Mouse (Mus musculus): ENCODE data around the gene Stk10.

Stk10 gene

DNA sequence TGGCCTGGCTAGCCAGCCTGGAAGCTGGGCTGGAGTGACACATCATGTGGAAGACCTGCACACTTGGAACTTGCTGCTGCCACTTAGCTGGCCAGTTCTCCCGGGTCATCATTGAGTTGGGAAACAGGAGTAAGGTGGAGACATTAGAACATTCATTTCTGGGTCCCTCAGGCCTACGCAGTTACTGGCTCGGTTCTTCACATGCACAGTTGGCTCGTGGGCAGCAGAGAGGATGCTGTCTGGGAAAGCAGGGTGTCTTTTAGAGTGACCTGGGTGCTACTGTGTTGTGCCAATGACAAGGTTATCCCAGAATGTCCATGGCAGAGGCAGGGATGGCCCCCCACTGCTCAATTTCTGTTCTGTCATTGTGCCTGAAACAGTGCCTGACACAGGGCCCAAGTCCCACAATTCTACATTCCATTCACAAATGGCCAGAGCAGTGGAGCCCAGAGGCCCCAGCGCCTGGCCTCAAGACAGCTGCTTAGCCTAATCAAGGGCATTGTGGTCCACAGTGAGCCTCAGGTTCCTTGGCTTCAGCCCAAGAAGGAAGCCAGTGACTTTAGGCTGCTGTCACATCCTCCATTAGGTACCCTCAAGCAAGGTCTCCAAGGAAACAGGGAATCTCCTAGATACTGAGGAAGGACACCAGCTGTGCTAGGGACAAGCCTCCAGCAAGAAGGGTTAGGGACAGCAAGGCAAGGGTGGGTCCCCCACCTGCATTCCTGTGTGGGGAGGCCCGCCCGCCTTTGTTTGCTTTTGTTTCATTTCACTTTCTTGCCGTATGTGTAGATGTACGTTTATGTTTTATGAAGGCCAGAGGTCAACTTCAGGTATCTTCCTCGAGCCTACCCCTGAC is 34.1 kb downstream of the Stk10 start:
- peak; percentile 68 for DNase-seq (ENCODE audit: low read depth, low spot score)

GRCm38 (mm10) chr11:32568060-32568459 is 35.0 kb downstream of the Stk10 start:
- no peak for DNase-seq (ENCODE audit: low read depth, low spot score)

- DNase-seq (ENCODE audit: low read depth, low spot score), result no peak
Measured at GRCm38 (mm10) chr11:32568637-32569293, 35.7 kb downstream of the Stk10 start.

GRCm38 (mm10) chr11:32571103-32571502 is 38.0 kb downstream of the Stk10 start:
- DNase-seq (ENCODE audit: low read depth, low spot score), result no peak

- no peak for DNase-seq (ENCODE audit: low read depth, low spot score)
Measured at GRCm38 (mm10) chr11:32573669-32574068, 40.6 kb downstream of the Stk10 start.

GRCm38 (mm10) chr11:32575964-32576759 is 43.1 kb downstream of the Stk10 start:
- DNase-seq (ENCODE audit: low read depth, low spot score), result no peak

- no peak for DNase-seq (ENCODE audit: low read depth, low spot score)
Measured at GRCm38 (mm10) chr11:32576760-32577050, 43.6 kb downstream of the Stk10 start.

GRCm38 (mm10) chr11:32580305-32580947 is 47.3 kb downstream of the Stk10 start:
- peak; percentile 95 for DNase-seq (ENCODE audit: low read depth, low spot score)

DNA sequence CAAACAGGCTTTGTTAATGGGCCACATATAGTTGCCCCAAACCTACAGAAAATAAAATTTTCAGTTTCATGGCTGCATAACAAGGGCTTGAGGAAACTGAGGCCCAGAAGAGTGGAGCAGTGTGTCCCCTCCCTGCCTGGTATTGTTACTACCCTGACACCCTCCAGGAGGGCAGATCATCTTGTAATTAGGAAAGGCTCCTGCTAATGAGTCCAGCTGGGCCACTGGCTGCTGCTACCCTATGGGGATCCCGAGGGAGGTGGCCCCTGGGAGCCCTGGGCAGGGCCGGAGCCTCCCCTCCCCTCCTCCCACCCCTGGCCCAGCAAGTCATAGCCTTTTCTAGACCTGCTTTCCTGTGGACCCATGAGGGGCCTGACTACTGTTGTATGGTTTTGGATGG is 47.9 kb downstream of the Stk10 start:
- no peak for DNase-seq (ENCODE audit: low read depth, low spot score)

DNA sequence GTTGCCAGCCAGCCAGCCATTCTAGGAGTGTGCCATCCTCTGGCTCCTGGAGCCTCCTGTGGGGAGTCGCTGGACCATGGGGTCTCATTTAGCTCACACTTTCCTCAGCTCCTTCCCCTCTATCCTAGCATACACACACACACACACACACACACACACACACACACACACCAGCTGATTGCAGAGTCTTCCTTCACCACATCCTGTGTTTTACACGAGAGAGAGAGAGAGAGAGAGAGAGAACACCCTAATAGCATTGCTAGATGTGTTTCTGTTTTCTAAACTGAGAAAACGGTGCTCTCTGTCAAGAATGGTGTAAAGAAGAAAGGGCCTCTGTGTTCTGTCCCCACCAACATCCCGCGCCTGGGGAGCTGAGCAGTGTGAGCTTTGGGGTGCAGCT is 49.7 kb downstream of the Stk10 start:
- DNase-seq (ENCODE audit: low read depth, low spot score), result no peak

- DNase-seq (ENCODE audit: low read depth, low spot score), result no peak
Measured at GRCm38 (mm10) chr11:32585996-32586395, 52.9 kb downstream of the Stk10 start.

DNA sequence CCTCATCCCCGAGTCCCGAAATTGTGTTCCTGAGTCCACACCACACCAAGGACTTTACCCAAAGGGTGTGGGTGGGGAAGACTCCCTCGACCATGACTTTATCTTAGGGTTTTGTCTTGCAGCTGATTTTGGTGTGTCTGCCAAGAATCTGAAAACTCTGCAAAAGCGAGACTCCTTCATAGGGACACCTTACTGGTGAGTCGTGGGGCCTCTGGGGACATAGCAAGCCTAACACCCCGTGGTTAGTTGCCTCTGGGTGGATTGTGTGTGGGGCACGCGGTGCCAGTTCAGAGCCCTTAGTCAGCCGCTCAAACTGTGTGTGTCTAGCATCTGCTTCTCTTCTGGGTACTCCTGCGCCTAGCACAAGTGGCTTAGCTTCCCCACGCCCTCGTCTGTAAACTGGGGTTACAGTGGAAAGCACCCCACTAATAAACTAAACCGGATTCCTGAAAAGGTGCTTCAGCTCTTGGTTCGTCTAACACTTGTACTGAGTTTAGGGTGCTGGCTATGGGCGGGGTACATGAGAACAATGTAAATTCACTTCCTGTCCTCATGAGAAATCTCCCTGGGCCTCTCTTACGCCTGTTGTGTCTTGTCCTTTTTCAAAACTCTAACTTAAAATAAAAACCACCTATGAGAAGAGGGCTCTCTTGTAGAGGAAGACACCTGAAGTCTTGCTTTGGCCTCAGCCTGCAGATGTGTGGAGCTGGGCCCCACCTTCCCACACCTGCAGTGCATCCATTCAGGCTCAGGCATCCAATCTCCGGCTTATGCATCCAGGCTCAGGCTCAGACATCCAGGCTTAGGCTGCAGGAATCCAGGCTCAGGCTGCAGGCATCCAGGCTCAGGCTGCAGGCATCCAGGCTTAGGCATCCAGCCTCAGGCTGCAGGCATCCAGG is 54.3 kb downstream of the Stk10 start:
- peak; percentile 51 for DNase-seq (ENCODE audit: low read depth, low spot score)

GRCm38 (mm10) chr11:32588090-32588891 is 55.2 kb downstream of the Stk10 start:
- peak; percentile 76 for DNase-seq (ENCODE audit: low read depth, low spot score)

DNA sequence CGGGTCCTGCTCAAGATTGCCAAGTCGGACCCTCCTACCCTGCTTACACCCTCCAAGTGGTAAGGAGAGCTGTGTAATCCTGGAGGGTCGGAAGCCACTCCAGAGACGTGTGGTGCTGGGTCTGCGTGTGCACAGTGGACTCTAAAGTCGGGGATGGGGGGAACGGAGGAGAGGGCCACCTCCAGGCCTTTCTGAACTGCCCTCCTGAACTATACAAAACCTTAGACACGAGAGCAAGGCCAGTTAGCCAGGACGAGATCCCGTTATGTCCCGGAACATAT is 55.7 kb downstream of the Stk10 start:
- no peak for DNase-seq (ENCODE audit: low read depth, low spot score)

DNA sequence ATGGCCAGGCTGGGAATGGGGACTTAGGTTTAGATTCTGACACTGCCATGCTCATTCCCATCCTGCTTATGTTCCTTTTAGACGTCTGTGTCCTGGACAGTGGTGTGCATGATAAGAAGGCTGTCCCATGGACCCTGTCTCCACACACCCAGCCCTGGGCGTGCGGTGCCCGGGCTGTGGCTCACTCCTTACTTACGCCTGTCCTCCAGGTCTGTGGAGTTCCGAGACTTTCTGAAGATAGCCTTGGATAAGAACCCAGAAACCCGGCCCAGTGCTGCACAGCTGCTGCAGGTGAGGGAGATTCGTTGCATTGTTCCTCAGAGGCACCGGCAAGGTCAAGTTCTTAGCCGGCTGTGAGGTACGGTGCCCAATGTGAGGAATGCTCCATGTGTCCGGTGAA is 56.1 kb downstream of the Stk10 start:
- no peak for DNase-seq (ENCODE audit: low read depth, low spot score)

GRCm38 (mm10) chr11:32589791-32590190 is 56.7 kb downstream of the Stk10 start:
- no peak for DNase-seq (ENCODE audit: low read depth, low spot score)

GRCm38 (mm10) chr11:32590205-32590604 is 57.1 kb downstream of the Stk10 start:
- DNase-seq (ENCODE audit: low read depth, low spot score), result no peak

DNA sequence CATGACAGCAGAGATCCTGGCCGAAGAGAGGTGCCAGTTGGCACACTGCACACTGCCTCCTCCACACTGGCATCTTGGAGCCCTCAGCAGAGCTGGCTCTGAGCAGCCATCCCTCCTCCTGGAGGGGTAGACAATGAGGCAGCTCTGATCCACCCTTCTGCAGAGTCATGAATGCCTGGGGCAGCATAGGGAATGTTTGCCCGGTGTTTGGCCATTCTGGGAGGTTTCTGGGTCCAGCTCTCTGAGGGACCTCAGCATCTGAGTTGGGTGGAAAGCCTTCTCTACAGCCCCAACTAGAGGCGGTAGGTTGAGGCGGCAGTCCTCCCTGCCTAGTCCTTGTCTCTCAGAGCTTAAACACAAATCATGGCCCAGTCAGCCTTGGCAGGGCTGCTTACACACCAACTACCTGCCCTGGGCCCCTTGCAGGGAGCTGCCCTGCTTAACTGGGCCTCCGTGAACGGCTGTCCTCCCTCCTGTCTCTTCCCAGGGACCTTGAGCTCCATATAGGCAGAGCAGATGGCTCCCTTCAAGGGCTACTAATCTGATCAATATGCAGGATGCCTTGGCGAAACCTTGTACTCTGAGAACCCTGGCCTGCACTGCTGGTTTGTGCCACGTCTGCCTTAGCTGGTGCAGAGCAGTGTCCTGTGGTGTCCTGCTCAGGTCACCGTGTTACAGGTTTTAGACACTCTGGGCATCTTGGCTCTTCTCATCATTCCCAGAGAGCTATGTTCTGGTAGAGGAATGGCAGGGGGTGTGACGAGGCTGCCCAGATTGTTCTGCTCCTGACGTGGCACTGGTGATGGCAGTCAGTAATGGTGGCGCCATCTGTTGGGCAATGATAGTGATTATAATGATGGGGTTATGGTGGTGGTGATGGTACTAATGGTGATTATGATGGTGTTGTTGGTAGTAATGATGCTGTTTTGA is 59.1 kb downstream of the Stk10 start:
- DNase-seq (ENCODE audit: low read depth, low spot score), result no peak

DNA sequence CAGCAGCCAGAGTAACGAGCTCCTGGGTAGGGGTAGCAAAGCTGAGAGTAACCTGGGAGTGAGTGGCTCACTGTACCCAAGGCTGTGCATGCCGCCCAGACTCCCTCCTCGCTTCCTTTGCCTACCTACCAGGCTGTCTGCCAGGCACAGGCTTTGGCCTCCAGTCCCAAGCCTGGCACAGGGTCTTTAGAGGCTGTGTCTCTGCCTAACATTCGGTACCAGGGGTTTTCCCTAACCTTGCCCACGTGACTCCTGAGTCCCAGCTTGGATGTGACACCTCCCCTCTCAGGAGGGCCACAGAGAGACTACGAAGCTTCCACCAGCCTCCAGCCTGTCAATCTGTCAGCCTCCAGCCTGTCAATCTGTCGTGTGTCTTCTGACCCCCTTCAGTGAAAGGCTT is 60.0 kb downstream of the Stk10 start:
- DNase-seq (ENCODE audit: low read depth, low spot score), result no peak

Data from R1 (cell line).